Mouse (Mus musculus) left cerebral cortex, adult 8-10 months (tissue): Measurements from ENCODE around the gene Rps12-ps3. TPM values are rescaled to one million over a fixed set of nuclear protein-coding genes. Genes with fewer than 3 reads are reported as not detected.

ENCODE experiments used
- DNase-seq, 2 experiments: peaks; one replicate each; pipeline ENCODE4 v3.0.0; 2022; ENCODE audit warnings: low spot score in 2 of 2
- total RNA-seq, 4 experiments: library from RNA; stranded (reverse); gene quantifications; 2 replicates each; pipeline ENCODE4 v1.2.4; 2022

The Rps12-ps3 gene
- total RNA-seq, 4 experiments from 2014 or later: 184 to 310 (median 253) TPM

- DNase-seq: no peak
These were observed 29.2 kb downstream of the Rps12-ps3 start for GRCm38 (mm10) chr19:59351151-59351889.

DNA sequence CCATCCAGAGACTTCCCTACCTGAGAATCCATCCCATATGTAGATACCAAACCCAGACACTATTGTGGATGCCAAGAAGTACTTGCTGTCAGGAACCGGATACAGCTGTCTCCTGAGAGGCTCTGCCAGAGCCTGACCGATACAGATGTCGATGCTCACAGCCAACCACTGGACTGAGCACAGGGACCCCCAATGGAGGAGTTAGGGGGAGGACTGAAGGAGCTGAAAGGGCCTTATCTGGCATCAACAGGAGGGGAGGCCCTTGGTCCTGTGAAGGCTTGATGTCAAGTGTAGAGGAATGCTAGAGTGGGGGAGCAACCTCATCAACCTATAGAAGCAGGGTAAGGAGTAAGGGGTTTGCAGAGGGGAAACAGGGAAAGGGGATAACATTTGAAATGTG is 30.7 kb downstream of the Rps12-ps3 start:
- no peak for DNase-seq

DNA sequence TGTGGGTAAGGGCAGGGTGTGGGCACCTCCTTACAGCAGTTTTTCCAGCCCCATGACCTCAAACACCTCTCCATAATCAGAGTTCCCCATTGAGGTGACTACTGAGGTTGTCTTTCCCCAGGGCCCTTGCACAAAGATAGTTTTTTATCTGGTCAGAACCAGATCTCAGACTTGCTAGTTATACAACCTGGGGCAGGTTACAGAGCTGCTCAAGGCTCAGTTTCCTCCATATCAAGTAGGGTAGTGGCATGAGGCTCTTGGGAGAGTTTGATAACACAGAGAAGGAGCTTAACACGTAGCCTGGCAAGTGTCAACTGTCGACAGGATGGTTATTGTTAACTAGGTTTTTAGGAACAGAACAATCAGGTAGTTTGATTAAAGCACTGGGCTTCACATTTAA is 32.8 kb downstream of the Rps12-ps3 start:
- no peak for DNase-seq

DNA sequence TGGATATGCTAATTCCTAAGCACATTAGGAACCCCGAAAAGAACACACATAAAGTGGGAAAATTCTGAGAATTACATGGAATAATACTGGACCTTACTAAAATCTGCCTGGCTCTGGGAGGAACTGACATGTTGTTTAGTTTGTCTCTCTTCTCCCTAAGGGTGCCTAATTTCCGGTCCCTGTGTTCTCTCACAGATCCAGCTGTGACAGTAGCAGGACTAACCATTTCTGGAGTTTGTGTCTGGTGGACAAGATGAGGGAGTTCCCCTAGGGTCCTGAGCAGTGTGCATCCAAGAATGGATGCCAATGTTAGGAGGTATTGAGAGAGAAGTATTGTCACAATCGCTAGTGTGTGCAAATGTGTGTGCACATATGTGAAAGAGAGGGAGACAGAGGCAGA is 34.3 kb downstream of the Rps12-ps3 start:
- no peak for DNase-seq

DNA sequence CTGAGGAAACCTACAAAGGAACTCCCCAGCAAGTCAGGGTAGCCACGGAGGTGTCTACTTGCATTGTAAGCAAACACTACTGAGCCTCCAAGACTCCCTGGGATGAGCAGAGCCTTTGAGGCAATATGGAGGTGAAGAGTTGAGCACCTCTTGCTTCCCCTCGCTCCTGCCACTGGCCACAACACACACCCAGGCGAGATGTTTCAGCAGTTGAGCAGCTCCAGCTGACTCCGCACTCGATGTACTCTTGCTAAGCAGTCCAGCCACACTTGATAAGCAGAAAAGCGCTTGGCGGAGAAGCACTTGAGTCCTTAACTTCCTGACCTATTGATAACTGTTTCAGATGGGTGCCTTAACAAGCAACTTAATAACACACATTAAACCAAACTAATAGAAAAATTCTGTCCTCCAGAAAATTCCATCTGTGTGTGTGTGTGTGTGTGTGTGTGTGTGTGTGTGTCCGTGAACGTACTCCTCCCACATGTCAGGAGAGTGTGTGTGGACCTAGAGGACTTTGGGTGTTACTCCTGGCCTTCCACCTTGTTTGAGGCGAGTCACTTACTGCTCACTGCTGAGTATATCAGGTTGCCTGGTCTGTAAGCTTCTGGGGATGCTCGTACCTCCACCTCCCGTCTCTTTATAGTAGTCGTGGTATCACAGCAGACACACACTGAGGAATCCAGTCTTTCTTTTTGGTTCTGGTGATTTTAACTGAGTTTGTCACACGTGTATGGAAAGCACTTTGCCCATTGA is 34.9 kb downstream of the Rps12-ps3 start:
- DNase-seq: no peak

- DNase-seq: no peak
These were observed 35.8 kb downstream of the Rps12-ps3 start for GRCm38 (mm10) chr19:59357878-59358277.

GRCm38 (mm10) chr19:59359202-59359601 is 37.1 kb downstream of the Rps12-ps3 start:
- no peak for DNase-seq

DNA sequence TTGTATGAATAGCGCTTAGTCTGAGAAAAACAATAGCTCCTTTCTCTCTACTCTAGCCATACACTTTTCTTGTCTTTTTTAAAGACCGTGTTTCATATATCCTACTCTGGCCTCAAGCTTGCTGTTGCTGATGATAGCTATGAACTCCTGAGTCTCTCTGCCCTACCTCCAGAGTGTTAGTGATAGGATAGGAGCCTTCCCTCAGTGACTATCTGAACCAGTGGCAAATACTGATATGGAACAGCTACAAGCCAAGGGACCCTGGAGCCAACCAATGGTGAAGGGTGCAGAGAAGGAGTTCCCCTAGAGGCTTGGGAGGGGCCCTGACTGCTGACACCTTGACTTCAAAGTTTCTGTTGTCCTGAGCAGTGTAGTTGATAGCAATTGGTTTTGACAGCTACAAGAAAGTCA is 38.4 kb downstream of the Rps12-ps3 start:
- DNase-seq: no peak

DNA sequence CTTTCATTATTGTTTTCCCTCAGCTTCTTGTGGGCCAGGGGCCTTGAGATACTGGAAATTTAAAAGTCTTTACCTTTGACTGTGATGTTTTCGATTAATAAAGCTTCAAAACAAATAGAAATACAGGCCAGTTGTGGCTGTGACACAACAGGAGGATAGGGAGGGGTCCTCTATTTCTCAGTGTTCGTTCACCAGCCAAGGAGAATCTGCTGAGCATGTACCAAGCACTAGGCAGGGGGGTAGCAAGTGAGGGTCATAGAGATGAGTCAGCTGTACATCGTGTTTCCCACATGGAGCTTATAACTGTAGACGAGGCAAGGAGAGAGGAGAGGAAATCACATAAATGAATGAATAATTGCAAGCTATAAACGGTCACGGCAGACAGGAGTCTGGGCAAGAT is 40.6 kb downstream of the Rps12-ps3 start:
- DNase-seq: no peak

DNA sequence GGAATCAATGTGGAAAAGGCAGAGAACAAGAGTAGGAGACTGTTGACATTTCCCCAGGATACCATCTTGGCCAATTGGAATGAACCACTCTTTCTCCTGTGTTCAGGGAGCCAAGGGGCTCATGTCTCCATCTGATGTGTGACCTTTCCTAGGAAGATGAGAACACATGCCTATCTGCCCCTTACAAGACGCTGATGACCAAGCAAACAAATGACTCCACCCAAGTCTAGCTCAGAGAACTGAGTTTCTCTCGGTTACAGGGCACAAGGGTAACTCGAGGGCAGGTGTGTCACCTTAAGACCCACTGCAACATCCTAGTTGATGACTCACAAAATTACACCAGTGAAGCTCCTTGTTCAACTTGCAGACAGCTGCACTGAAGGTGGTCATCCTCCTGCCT is 41.6 kb downstream of the Rps12-ps3 start:
- DNase-seq: no peak

GRCm38 (mm10) chr19:59366724-59367123 is 44.6 kb downstream of the Rps12-ps3 start:
- no peak for DNase-seq

- DNase-seq: no peak
These were observed 45.8 kb downstream of the Rps12-ps3 start for GRCm38 (mm10) chr19:59367892-59368291.

GRCm38 (mm10) chr19:59371016-59371415 is 48.9 kb downstream of the Rps12-ps3 start:
- DNase-seq: no peak

Other genes starting within 250 kb of the Rps12-ps3 start
- gene Shtn1, start 246.2 kb upstream of the Rps12-ps3 start, total RNA-seq: 10 to 100 TPM; 24.2 to 26.9 (median 25.7) TPM
- gene Vax1, start 152.2 kb upstream of the Rps12-ps3 start, total RNA-seq: 1 to 10 TPM; 1.8 to 2.5 (median 1.9) TPM
- not detected for gene Kcnk18, start 103.1 kb upstream of the Rps12-ps3 start, total RNA-seq
- gene Slc18a2, start 61.4 kb upstream of the Rps12-ps3 start, total RNA-seq: under 1 TPM; 0.23 to 0.63 (median 0.47) TPM
- gene Pdzd8, start 23.5 kb downstream of the Rps12-ps3 start, total RNA-seq: 10 to 100 TPM; 54.3 to 58.5 (median 56.5) TPM
- gene Emx2, start 136.1 kb downstream of the Rps12-ps3 start, total RNA-seq: 10 to 100 TPM in 3 of 4 experiments, 1 to 10 TPM in 1; 9.1 to 13.3 (median 11.3) TPM